Mouse (Mus musculus): Measurements from ENCODE around the gene Dusp6. TPM values are rescaled to one million over a fixed set of nuclear protein-coding genes. Genes with fewer than 3 reads are reported as not detected.

The Dusp6 gene
- polyA plus RNA-seq, 1 experiment from 2014 or later: 15.4 TPM

DNA sequence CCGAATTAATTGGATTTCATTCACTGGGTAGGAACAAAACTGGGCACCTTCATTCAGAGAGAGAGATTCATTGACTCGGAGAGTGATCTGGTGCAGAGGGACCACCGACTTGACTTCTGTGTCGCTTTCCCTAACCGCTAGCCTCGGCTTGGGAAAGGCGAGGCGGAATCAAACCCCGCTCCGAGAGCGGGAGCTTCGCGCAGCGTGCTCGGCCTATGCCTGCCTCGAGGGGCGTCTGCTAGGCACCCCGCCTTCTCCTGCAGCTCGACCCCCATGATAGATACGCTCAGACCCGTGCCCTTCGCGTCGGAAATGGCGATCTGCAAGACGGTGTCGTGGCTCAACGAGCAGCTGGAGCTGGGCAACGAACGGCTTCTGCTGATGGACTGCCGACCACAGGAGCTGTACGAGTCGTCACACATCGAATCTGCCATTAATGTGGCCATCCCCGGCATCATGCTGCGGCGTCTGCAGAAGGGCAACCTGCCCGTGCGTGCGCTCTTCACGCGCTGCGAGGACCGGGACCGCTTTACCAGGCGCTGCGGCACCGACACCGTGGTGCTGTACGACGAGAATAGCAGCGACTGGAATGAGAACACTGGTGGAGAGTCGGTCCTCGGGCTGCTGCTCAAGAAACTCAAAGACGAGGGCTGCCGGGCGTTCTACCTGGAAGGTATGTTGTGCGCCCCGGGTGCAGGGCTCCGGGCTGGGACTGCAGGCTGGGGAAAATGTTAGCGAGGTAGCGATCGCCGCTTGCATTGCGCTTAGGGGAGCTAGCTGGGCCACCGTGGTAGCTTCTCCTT lies 589 bp downstream of the Dusp6 start:
- Histone ChIP-seq H3K9me3 (ENCODE audit: low read length) (no peaks in the 10 kb centered on the region), H3K4me3 (ENCODE audit: low read depth, low read length) (peak overlapping the region; percentile 78), H3K4me2 (ENCODE audit: low read depth, low read length) (peak overlapping the region; percentile 80), H3K27ac (ENCODE audit: low read depth) (peak overlapping the region; percentile 97), H3K27me3 (ENCODE audit: insufficient read depth, low read length) (no peaks in the 10 kb centered on the region), H3K36me3 (replicated peaks; ENCODE audit: insufficient read depth, low read length) (0 out of 2 replicates have a peak, but pooled peaks cover 4% of the 10 kb centered on the region), H3K9ac (replicated peaks) (peak overlapping the region; percentile 86), H3K4me1 (ENCODE audit: insufficient read depth) (peaks cover 19% of the 10 kb centered on the region)
- ATAC-seq: peak; percentile 7; the same call in 1 of the 2 replicates
- under 1% methylated on average over 66 of the region's 66 CpGs for WGBS (ENCODE audit: insufficient replicate concordance)
- DNase-seq: peak; percentile 42
- TF ChIP-seq CTCF (IDR thresholded peaks at IDR 0.05; ENCODE audit: low read depth): no peak
- TF ChIP-seq EP300 (IDR thresholded peaks at IDR 0.05; ENCODE audit: low read depth): no peak

DNA sequence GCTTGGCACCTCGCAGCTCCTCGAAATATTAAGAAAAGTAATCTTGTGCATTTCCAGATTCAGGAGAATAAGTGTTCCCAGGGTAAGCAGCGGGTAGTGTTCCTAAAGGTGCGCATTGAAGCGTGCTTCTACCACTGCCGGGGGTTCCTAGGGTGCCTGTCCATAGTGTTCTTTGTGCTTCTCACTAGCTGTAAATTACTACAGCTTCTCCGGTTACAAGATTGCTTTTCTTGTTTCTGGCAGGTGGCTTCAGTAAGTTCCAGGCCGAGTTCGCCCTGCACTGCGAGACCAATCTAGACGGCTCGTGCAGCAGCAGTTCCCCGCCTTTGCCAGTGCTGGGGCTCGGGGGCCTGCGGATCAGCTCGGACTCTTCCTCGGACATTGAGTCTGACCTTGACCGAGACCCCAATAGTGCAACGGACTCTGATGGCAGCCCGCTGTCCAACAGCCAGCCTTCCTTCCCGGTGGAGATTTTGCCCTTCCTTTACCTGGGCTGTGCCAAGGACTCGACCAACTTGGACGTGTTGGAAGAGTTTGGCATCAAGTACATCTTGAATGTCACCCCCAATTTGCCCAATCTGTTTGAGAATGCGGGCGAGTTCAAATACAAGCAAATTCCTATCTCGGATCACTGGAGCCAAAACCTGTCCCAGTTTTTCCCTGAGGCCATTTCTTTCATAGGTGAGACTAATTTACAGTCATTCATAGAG lies 1.4 kb downstream of the Dusp6 start:
- TF ChIP-seq EP300 (IDR thresholded peaks at IDR 0.05; ENCODE audit: low read depth) (no peak), CTCF (IDR thresholded peaks at IDR 0.05; ENCODE audit: low read depth) (no peak)
- Histone ChIP-seq H3K27me3 (ENCODE audit: insufficient read depth, low read length) (no peaks in the 10 kb centered on the region), H3K4me1 (ENCODE audit: insufficient read depth) (peaks cover 25% of the 10 kb centered on the region), H3K9ac (replicated peaks) (peak overlapping the region; percentile 86), H3K4me3 (ENCODE audit: low read depth, low read length) (peak overlapping the region; percentile 78), H3K36me3 (replicated peaks; ENCODE audit: insufficient read depth, low read length) (0 out of 2 replicates have a peak, but pooled peaks cover 4% of the 10 kb centered on the region), H3K27ac (ENCODE audit: low read depth) (peak overlapping the region; percentile 97), H3K9me3 (ENCODE audit: low read length) (no peaks in the 10 kb centered on the region), H3K4me2 (ENCODE audit: low read depth, low read length) (peak overlapping the region; percentile 80)
- WGBS (ENCODE audit: insufficient replicate concordance): 2% methylated on average over 26 of the region's 26 CpGs
- ATAC-seq: no peak
- peak; percentile 27 for DNase-seq

DNA sequence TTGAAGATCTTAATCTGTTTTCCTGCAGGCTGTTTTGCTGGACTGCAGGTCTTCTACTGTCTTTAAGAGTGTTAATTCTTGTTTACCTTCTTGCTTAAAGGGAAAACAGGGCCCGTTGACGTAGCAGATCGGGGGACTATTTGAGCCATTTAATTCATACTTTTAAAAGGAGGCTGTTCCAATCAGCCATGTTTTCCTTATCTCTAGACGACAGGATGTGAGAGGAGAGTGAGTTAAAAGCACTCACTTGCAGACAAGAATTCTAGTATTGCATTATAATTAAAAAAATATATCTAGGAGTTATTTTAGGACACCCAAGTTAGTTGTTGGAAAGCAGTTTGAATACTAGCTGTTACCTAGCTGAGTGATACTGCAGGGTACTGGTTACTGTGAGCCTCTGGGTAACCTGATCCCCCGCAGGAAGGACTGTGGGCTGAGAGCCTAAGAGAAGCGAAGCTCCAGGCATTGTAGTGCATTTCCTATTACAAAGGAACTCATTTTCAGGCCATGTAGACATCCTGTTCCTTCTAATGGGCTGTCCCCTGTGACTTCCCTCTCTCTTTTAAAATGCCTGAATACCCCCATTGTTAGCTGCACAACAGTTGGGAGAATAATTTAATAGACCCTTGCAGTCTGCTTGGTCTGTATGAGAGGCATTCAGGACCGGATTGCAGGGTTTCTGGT lies 2.1 kb downstream of the Dusp6 start:
- 5% methylated on average over 7 of the region's 7 CpGs for whole genome bisulfite sequencing (ENCODE audit: insufficient replicate concordance)
- Histone ChIP-seq H3K4me2 (ENCODE audit: low read depth, low read length) (peak overlapping the region; percentile 80), H3K36me3 (replicated peaks; ENCODE audit: insufficient read depth, low read length) (0 out of 2 replicates have a peak, but pooled peaks cover 4% of the 10 kb centered on the region), H3K27me3 (ENCODE audit: insufficient read depth, low read length) (no peaks in the 10 kb centered on the region), H3K27ac (ENCODE audit: low read depth) (peak overlapping the region; percentile 97), H3K4me1 (ENCODE audit: insufficient read depth) (peaks cover 25% of the 10 kb centered on the region), H3K9ac (replicated peaks) (peak overlapping the region; percentile 86), H3K9me3 (ENCODE audit: low read length) (no peaks in the 10 kb centered on the region), H3K4me3 (ENCODE audit: low read depth, low read length) (peak overlapping the region; percentile 78)
- DNase-seq: no peak
- ATAC-seq: no peak
- no peak for TF ChIP-seq EP300 (IDR thresholded peaks at IDR 0.05; ENCODE audit: low read depth)
- TF ChIP-seq CTCF (IDR thresholded peaks at IDR 0.05; ENCODE audit: low read depth): no peak

DNA sequence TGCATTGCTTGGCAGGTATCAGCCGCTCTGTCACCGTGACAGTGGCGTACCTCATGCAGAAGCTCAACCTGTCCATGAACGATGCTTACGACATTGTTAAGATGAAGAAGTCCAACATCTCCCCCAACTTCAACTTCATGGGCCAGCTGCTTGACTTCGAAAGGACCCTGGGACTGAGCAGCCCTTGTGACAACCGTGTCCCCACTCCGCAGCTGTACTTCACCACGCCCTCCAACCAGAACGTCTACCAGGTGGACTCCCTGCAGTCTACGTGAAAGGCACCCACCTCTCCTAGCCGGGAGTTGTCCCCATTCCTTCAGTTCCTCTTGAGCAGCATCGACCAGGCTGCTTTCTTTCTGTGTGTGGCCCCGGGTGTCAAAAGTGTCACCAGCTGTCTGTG lies 3.0 kb downstream of the Dusp6 start:
- ATAC-seq (no peak), DNase-seq (peak; percentile 20)
- Histone ChIP-seq H3K4me2 (ENCODE audit: low read depth, low read length) (peak overlapping the region; percentile 80), H3K4me3 (ENCODE audit: low read depth, low read length) (peak overlapping the region; percentile 78), H3K9me3 (ENCODE audit: low read length) (no peaks in the 10 kb centered on the region), H3K27me3 (ENCODE audit: insufficient read depth, low read length) (no peaks in the 10 kb centered on the region), H3K9ac (replicated peaks) (peak overlapping the region; percentile 86), H3K4me1 (ENCODE audit: insufficient read depth) (peaks cover 30% of the 10 kb centered on the region), H3K27ac (ENCODE audit: low read depth) (peak overlapping the region; percentile 97; the same call in 1 of the 2 replicates), H3K36me3 (replicated peaks; ENCODE audit: insufficient read depth, low read length) (0 out of 2 replicates have a peak, but pooled peaks cover 4% of the 10 kb centered on the region)
- TF ChIP-seq EP300 (IDR thresholded peaks at IDR 0.05; ENCODE audit: low read depth): no peak
- TF ChIP-seq CTCF (IDR thresholded peaks at IDR 0.05; ENCODE audit: low read depth): no peak
- 30% methylated on average over 14 of the region's 14 CpGs for WGBS (ENCODE audit: insufficient replicate concordance)

GRCm38 (mm10) chr10:99267621-99268020 lies 4.6 kb downstream of the Dusp6 start:
- peak overlapping the region; percentile 47 for H3K4me2 ChIP-seq (ENCODE audit: low read depth, low read length)
- DNase-seq (no peak), ATAC-seq (no peak)
- TF ChIP-seq EP300 (IDR thresholded peaks at IDR 0.05; ENCODE audit: low read depth) (no peak), CTCF (IDR thresholded peaks at IDR 0.05; ENCODE audit: low read depth) (no peak)
- no peaks in the 10 kb centered on the region for H3K27me3 ChIP-seq (ENCODE audit: insufficient read depth, low read length)
- H3K36me3 ChIP-seq (replicated peaks; ENCODE audit: insufficient read depth, low read length): 0 out of 2 replicates have a peak, but pooled peaks cover 4% of the 10 kb centered on the region
- WGBS (ENCODE audit: insufficient replicate concordance): 77% methylated on average over 1 of the region's 1 CpGs
- H3K9ac ChIP-seq (replicated peaks): no peak overlapping the region
- H3K4me3 ChIP-seq (ENCODE audit: low read depth, low read length): no peak overlapping the region
- H3K27ac ChIP-seq (ENCODE audit: low read depth): peak overlapping the region; percentile 70; the same call in 1 of the 2 replicates
- H3K9me3 ChIP-seq (ENCODE audit: low read length): no peaks in the 10 kb centered on the region
- peaks cover 33% of the 10 kb centered on the region for H3K4me1 ChIP-seq (ENCODE audit: insufficient read depth)
